Mouse (Mus musculus): ENCODE results near the gene Plppr2. TPM values are rescaled to one million over a fixed set of nuclear protein-coding genes. Genes with fewer than 3 reads are reported as not detected.

Gene Plppr2
- total RNA-seq (2018; cell fraction: chromatin; rRNA removed), result 1 to 10 TPM; 2.5 to 8.0 (median 4.6) TPM
- total RNA-seq (2018; cell fraction: cytosol; rRNA removed), result 1 to 10 TPM in 7 of 26 experiments, under 1 TPM in 19; 0.33 to 1.4 (median 0.88) TPM
- 1 to 10 TPM; 1.8 to 5.5 (median 3.6) TPM for total RNA-seq (2018; cell fraction: nucleus; rRNA removed)
- 0.36 to 1.4 TPM (median 0.91 TPM) in 3 replicates for polyA plus RNA-seq (2018)

DNA sequence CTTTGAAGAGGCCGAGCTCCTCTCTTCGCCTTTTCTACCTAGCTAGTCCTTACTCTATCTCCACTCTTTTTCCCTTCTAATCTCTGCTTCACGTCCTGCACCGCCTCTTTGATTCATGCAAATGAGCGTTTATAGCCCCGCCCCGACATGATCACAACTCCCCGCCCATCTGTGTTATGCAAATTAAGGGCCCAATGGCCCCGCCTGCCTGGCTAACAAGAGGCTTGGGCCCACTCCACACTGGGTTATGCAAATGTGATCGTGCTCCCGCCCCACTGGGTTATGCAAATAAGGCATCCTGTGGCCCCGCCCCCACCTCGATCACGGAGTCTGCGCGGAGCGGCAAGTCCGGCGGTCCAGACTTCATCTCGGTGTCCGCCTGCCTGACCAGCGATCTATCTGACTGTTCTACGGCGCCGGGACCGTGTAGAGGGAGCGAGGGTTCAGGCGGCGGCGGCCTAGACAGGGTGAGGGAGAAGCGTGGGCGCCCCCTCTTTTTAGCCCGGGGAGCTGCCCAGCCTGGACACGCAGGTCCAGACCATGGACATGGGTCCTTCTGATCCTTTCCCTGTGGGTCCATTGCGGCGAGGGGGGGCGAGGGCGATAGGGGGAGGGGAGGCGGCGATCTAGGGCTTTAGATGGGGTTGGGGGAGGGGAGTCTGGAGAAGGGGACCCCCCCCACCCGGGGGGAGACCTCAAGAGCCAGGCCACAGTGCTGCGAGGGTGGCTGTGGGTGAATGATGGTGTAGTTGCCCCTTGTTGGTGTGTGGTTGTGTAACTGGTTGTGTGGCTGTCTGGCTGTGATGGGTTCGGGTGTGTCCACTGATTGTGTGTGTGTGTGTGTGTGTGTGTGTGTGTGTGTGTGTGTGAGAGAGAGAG is at the start of gene Plppr2:
Plppr2 (plus strand) TSS at position 342 of the 879 bp plus-strand sequence.
- Histone ChIP-seq H3K36me3 (ENCODE audit: inconsistent target) (no peaks in the 10 kb centered on the region), H3K4me3 (ENCODE audit: inconsistent target) (peak within 1 kb of the TSS; percentile 14; the same call in 1 of the 2 replicates), H3K27ac (no peak within 1 kb of the TSS), H3K79me2 (ENCODE audit: inconsistent target) (no peaks in the 10 kb centered on the region)
- WGBS (ENCODE audit: missing documents), result 4% methylated on average over 38 of the region's 43 CpGs

DNA sequence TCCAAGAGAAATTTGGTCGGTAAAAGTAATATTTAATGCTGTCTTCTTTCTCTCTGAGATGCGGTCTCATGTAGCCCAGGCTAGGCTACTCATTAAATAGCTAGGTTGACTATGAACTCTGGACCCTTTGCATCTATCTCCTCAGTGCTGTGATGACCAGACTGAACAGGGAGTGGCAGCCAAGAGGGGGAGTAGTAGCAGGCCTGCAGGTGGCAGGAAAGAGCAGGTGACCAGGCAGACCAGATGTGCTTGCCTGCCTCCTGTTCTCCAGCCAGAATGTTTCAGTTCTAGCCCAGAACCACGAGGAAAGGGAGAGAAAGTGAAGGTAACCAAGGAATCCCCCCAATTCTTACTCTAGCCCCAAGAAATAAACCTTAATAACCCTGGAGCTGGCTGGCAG is 47.6 kb upstream of the Plppr2 start:
- 50% methylated on average over 3 of the region's 3 CpGs for WGBS (ENCODE audit: missing documents)
- H3K27ac ChIP-seq, result no peak overlapping the region
- H3K4me3 ChIP-seq (ENCODE audit: inconsistent target), result no peak overlapping the region
- H3K79me2 ChIP-seq (ENCODE audit: inconsistent target), result no peaks in the 10 kb centered on the region
- no peaks in the 10 kb centered on the region for H3K36me3 ChIP-seq (ENCODE audit: inconsistent target)

DNA sequence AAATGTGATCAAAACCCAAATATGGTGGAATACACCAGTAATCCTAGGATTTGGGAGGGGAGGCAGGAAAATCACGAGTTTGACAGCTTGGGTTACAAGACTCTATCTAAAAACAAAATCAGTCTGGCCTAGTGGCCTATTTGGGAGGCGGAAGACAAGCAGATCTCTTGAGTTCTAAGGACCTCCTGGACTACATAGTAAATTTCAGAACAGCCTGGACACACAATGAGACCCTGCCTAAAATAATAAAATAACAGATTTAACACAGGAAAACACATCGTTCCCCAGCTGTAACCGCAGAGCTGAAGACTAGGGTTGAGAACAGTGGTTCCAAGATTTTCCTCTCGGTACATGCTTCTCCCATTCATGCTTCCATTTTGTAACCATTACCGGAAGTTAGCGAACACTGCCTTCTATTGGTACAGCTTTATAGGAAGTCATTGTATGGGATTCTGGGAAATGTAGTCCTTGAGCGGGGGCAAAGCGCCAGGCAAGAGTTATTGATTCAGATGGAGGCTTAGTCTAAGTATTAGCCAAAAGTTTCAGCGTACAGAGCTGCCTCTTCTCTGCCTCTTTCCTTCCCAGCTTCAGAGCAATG is 35.5 kb upstream of the Plppr2 start:
- H3K4me3 ChIP-seq (ENCODE audit: inconsistent target), result peak overlapping the region; percentile 37
- 16% methylated on average over 10 of the region's 10 CpGs for WGBS (ENCODE audit: missing documents)
- H3K36me3 ChIP-seq (ENCODE audit: inconsistent target), result no peaks in the 10 kb centered on the region
- H3K79me2 ChIP-seq (ENCODE audit: inconsistent target), result no peaks in the 10 kb centered on the region
- no peak overlapping the region for H3K27ac ChIP-seq

DNA sequence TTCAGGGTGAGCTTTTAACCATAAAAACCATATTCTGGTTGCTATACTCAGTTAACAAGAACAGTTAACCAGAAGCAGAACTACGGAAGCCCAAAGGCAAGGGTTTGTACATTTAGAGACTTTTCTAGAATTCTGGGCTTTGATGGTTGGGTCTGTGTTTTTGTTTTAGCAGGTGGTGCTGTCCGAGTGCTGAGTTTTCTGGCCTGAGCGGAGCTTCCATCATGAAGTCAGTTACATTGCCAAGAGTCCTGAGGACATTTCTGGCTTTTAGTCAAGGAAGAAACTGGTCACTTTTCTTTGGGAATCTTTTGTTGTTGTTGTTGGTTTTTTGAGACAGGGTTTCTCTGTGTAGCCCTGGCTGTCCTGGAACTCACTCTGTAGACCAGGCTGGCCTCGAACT is 32.8 kb upstream of the Plppr2 start:
- Histone ChIP-seq H3K79me2 (ENCODE audit: inconsistent target) (no peaks in the 10 kb centered on the region), H3K4me3 (ENCODE audit: inconsistent target) (no peak overlapping the region), H3K27ac (no peak overlapping the region), H3K36me3 (ENCODE audit: inconsistent target) (no peaks in the 10 kb centered on the region)
- WGBS (ENCODE audit: missing documents), result 89% methylated on average over 4 of the region's 4 CpGs

DNA sequence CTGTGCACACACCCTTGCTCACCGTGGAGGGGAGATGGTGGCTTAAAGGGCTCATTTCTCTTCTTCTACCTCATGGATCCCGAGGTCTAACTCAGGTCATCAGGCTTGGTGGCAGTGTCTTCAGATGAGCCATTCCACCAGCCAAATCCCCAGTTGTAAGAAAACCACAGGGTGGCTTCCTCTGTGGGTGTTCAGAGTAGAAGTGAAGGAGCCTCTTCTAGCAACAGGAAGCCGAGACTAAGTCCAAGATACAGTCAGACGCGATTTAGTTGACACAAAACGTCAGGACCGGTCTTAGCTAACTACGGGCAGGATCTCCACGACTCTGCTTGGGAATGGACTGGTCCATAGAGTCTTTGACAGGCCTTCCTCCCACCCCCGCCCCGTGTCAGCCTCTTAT is 28.6 kb upstream of the Plppr2 start:
- H3K4me3 ChIP-seq (ENCODE audit: inconsistent target), result no peak overlapping the region

DNA sequence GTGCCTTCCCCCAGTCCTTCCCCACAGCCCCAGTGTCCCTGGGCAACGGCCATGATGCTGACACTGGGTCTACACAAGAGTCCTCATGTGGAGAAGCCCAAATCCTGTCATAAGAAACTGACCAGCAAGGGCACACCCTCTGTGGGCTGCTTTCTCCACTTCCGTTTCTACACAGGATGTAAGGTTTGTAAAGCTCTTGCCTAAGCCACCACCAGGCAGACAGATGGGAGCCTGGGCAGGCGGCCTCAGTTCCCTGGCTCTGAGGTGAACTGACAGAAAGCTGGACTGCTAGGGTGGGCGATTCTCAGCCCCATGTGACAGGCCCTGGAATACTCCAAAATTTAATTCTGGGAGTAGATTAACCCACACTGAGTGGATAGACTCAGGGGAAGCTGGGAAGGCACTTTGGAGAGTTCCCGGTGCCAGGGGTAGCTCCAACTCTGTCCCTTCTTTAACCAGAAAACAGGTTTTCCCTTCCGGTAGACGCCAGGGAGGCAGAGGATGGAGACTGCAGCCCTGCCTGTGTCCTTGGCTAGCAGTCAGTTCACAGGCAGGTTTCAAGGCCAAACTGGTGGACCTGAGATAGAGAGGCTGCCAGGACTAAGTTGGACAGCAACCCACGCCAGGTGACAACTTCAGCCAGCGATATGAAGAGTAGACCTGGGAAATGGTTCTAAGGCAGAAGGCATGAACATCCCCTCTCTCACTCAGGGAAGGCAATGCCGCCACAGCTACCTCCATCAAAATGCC is 27.2 kb upstream of the Plppr2 start:
- no peaks in the 10 kb centered on the region for H3K79me2 ChIP-seq (ENCODE audit: inconsistent target)
- H3K27ac ChIP-seq, result 0 out of 2 replicates have a peak overlapping the region, but pooled peaks have one; percentile 12
- H3K4me3 ChIP-seq (ENCODE audit: inconsistent target), result no peak overlapping the region
- no peaks in the 10 kb centered on the region; the same call in 1 of the 2 replicates for H3K36me3 ChIP-seq (ENCODE audit: inconsistent target)
- 50% methylated on average over 10 of the region's 10 CpGs for WGBS (ENCODE audit: missing documents)

More for the DNA sequence above, 28.6 kb upstream of the Plppr2 start:
- H3K27ac ChIP-seq, result no peak overlapping the region
- H3K36me3 ChIP-seq (ENCODE audit: inconsistent target), result no peaks in the 10 kb centered on the region
- 24% methylated on average over 11 of the region's 11 CpGs for WGBS (ENCODE audit: missing documents)
- no peaks in the 10 kb centered on the region for H3K79me2 ChIP-seq (ENCODE audit: inconsistent target)

DNA sequence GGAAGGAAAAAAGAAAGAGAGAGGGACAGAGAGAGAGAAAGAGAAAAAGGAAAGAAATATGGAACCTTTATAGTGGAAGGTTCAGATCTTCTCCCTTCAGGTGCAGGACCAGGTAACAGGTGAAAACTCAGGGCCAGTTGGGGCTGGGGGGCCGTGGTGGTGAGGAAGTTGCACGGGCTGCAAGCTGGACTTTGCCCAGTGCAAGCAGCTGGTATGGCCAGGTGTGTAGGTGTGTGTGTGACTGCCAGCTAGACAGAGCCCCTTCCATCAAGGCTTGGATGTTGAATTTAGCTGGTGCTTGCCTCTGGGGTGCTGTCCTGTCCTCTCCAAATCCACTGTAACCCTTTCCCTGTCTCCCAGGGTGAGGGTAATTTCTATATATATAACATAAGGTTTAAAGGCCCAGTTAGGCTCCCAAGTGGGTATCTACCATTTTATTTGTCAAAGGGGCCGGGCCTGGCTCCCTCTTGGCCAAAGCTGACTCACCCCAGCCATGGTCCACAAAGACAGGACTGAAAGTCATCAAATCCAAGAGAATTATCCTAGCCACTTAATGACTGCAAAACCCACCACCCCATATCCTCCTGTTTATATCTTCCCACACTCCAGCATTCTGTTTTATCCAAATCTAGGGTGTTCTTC is 19.9 kb upstream of the Plppr2 start:
- WGBS (ENCODE audit: missing documents), result 76% methylated on average over 3 of the region's 3 CpGs
- Histone ChIP-seq H3K79me2 (ENCODE audit: inconsistent target) (no peaks in the 10 kb centered on the region), H3K4me3 (ENCODE audit: inconsistent target) (peak overlapping the region; percentile 45), H3K36me3 (ENCODE audit: inconsistent target) (no peaks in the 10 kb centered on the region; the same call in 1 of the 2 replicates), H3K27ac (no peak overlapping the region)

DNA sequence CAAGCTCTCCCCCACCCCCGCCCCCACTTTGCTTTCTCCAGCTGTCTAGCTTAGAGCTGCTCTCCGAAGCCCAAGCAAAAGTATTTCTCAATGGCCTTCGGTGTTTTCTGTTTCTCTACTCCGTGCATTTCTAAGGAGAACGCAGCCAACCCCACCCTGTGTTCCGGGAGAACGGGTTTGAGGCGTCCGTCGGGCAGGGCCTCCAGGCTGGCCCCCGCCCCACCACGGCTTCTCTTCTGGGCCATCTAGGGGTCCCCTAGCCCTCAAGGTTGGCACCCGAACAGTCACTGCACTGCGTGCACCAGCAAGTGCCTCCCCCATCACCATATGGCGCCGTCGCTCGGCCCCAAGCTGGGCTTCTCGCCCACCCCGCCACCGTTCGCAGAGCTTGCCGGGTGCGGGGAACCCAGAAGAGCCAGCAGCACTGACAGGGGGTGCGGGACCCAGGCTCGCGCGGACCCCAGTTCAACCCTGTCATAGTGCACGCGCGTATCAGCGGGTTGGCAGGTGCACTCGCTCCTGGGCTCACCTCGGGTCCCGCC is 19.3 kb upstream of the Plppr2 start:
- Histone ChIP-seq H3K27ac (no peak overlapping the region), H3K36me3 (ENCODE audit: inconsistent target) (no peaks in the 10 kb centered on the region; the same call in 1 of the 2 replicates), H3K4me3 (ENCODE audit: inconsistent target) (peak overlapping the region; percentile 45), H3K79me2 (ENCODE audit: inconsistent target) (no peaks in the 10 kb centered on the region)
- WGBS (ENCODE audit: missing documents), result 0% methylated on average over 33 of the region's 35 CpGs

DNA sequence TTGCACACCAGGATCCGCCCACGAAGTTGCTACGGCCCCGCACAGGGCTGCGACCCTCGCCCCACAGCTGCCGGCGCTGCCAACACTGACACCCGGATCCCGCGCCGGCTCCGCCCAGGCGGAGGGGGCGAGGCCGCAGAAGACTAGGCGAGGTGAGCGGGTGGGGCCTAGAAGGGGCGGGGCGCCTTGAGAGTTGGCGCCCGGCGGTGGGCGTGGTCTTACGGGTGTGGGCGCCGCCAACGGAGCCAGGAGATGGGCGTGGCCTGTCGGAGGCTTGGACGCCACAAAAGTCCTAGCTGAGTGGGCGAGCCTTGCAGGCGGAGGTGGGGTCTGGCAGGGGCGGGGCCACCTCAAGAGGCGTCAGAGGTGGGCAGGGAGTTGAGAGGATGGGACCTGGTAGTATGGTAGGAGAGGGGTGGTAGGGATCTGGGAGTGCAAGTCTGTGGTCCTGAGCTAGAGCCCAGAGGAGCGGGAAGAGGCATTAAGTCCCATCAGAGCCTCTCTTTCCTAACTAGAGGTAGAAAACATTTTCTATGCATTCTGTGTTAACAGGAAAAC is 18.7 kb upstream of the Plppr2 start, which contains the start of gene Rab3d:
Rab3d (minus strand) TSS at position 158 of the 558 bp plus-strand sequence.
- peak within 1 kb of the TSS; percentile 45 for H3K4me3 ChIP-seq (ENCODE audit: inconsistent target)
- under 1% methylated on average over 35 of the region's 36 CpGs for WGBS (ENCODE audit: missing documents)
- H3K36me3 ChIP-seq (ENCODE audit: inconsistent target), result no peaks in the 10 kb centered on the region; the same call in 1 of the 2 replicates
- H3K79me2 ChIP-seq (ENCODE audit: inconsistent target), result no peaks in the 10 kb centered on the region
- H3K27ac ChIP-seq, result no peak within 1 kb of the TSS

DNA sequence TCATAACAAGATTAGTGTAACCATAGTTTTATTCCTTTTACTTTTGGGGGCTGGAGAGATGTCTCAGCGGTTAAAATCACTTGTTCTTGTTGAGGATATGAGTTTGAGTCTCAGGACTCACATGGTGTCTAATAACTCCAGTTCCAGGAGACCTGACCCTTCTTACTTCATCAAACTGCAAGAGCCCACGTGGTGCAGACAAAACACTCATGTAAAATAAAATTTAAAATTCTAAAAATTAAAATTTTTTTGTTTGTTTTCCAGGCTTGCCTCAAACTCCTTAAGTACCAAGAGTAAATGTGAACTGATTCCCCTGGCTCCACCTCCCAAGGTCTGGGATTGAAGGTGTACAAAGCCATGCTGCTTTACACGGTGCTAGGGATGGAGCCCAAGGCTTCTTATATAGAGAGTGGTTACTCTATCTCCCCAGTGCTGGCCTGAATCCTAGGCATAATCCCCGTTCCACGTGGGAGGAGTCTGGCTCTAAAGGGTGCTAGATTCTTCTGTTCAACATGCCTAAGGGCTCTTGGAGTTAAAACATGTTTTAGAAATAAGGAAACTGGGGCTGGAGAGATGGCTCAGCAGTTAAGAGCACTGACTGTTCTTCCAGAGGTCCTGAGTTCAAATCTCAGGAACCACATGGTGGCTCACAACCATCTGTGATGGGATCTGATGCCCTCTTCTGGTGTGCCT is 18.0 kb upstream of the Plppr2 start:
- Histone ChIP-seq H3K4me3 (ENCODE audit: inconsistent target) (no peak overlapping the region), H3K36me3 (ENCODE audit: inconsistent target) (no peaks in the 10 kb centered on the region; the same call in 1 of the 2 replicates), H3K79me2 (ENCODE audit: inconsistent target) (no peaks in the 10 kb centered on the region), H3K27ac (no peak overlapping the region)
- 54% methylated on average over 5 of the region's 5 CpGs for WGBS (ENCODE audit: missing documents)

DNA sequence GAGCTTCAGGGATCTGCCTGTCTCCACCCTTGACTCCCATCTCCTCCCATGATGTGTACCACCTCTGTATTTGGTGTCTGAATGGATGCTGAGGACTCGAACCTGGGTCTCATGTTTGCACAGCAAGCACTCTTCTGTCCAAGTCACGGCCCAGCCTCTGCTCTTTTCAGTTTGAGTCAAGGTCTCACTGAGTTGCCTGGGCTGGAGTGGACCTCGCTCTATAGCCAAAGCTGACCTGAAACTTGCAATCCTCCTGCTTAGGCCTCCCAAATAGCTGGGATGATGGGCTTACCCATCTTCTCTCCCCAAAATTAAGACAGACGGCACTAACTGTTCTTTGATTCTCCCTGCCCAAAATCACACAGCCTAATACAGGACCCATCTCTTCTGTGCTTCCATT is 13.8 kb upstream of the Plppr2 start:
- Histone ChIP-seq H3K27ac (no peak overlapping the region; the same call in 1 of the 2 replicates), H3K79me2 (ENCODE audit: inconsistent target) (peaks cover 11% of the 10 kb centered on the region; the same call in 1 of the 2 replicates), H3K36me3 (ENCODE audit: inconsistent target) (no peaks in the 10 kb centered on the region), H3K4me3 (ENCODE audit: inconsistent target) (no peak overlapping the region)
- 95% methylated on average over 4 of the region's 4 CpGs for WGBS (ENCODE audit: missing documents)

DNA sequence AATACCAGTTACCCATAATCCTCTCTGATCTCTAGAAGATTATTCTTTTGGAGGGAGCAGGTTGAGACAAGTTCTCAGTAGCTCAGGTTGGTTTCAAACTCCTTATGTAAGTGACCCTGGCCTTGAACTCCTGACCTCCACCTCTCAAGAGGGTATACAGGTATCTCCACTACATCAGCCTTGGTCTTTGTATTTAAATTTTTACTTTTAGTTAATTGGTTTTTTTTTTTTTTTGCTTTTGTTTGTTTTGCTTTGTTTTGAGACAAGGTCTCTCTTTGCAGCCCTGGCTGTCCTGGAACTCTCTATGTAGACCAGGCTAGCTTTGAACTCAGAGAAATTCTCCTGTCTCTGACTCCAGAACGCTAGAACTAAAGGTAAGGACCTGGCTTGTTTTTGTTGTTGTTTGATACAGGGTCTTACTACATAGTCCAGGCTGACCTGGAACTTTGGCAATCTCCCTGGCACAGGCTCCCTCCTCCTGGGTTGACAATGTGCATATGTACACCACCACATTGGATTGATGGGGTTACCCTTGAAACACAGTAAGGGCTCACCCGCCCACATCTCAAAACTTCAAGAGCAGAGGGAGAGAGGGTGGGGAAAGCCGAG is 13.2 kb upstream of the Plppr2 start:
- Histone ChIP-seq H3K27ac (peak overlapping the region; percentile 21), H3K36me3 (ENCODE audit: inconsistent target) (no peaks in the 10 kb centered on the region), H3K4me3 (ENCODE audit: inconsistent target) (no peak overlapping the region), H3K79me2 (ENCODE audit: inconsistent target) (peaks cover 11% of the 10 kb centered on the region; the same call in 1 of the 2 replicates)
- 20% methylated on average over 3 of the region's 3 CpGs for WGBS (ENCODE audit: missing documents)
